Mouse (Mus musculus): ENCODE data around the gene Gm11027. TPM values are rescaled to one million over a fixed set of nuclear protein-coding genes. Genes with fewer than 3 reads are reported as not detected.

Gene Gm11027
- polyA plus RNA-seq, 1 experiment, result not detected

DNA sequence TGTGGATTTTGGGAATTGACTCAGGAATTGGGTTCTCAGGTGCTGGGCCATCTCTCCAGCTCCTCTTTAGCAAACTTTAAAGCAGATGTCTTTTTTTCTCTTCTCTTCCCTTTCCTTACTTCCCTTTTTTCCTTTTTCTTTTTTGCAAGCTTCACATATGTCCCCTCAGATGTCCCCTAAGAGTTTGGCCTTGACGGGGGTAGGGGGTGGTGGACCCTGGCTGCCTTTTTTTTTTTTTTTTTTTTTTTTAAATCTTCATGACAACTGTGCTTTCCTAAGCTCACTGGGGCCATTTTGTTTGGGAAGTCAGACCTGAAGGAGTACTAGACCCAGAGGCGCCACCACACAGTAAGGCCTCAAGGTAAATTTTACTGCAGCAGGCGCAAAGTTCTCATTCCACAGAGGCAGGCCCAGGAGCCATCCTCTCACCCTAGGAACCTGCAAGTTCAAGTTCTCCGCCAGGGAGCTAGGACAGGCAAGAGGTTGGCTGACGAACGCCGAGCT is 5.0 kb downstream of the Gm11027 start:
- WGBS, result under 1% methylated on average over 7 of the region's 7 CpGs
- no peaks in the 10 kb centered on the region for H3K4me1 ChIP-seq (ENCODE audit: control insufficient read depth, insufficient read depth, low read length)
- peak overlapping the region; percentile 87 for H3K4me3 ChIP-seq (replicated peaks; ENCODE audit: insufficient read depth, low read depth, low read length)
- no peaks in the 10 kb centered on the region for H3K27me3 ChIP-seq (ENCODE audit: control insufficient read depth, insufficient read depth, low read length)
- no peak for DNase-seq
- TF ChIP-seq POLR2A (IDR thresholded peaks at IDR 0.05; ENCODE audit: borderline replicate concordance, insufficient read depth, low read length) (no peak), CTCF (IDR thresholded peaks at IDR 0.05; ENCODE audit: borderline replicate concordance, insufficient read depth, low read depth, low read length) (no peak)
- H3K27ac ChIP-seq (ENCODE audit: insufficient read depth, low read length), result peak overlapping the region; percentile 71

DNA sequence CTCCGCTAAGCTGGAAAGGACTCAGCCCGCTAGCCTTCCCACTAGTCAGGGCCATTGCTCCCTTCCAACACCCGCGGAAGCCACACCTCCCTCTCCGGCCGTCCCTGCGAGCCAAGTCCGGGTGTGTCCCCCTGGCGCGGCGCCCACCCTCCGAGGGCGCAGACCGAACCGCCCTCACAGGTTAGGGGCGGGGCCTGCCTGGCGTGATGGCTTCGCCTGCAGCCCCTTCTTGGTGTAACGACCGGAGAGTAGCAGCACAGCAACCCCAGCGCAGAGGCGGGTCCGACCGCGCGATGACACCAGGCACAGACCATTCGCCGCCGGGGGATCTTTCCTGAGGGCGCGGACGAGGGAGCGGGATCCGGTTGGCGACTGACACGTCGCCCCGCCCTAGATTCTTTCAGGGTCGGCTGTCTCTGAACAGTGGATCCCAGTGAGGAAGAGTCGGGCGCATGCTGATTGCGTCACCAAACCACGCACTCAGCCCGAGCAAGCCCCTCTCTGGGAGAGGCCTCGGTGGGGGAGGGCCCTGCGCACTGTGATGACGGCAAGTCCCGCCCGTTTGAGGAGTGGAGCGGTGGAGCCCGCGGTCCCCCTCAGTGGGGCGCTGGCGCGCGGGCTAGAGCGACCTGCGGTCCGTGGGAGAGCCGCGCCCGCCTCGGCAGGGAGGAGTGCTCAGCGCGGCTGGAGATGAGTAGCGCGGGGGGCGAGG is 5.6 kb downstream of the Gm11027 start, which contains the start of gene Esyt2:
TSS of gene Esyt2 (plus strand) at position 544 of the 712 bp plus-strand sequence.
- Histone ChIP-seq H3K27me3 (ENCODE audit: control insufficient read depth, insufficient read depth, low read length) (no peaks in the 10 kb centered on the region), H3K4me1 (ENCODE audit: control insufficient read depth, insufficient read depth, low read length) (no peaks in the 10 kb centered on the region), H3K27ac (ENCODE audit: insufficient read depth, low read length) (peak within 1 kb of the TSS; percentile 71), H3K4me3 (replicated peaks; ENCODE audit: insufficient read depth, low read depth, low read length) (peak within 1 kb of the TSS; percentile 87)
- WGBS, result under 1% methylated on average over 68 of the region's 68 CpGs
- DNase-seq, result peak; percentile 99
- TF ChIP-seq CTCF (IDR thresholded peaks at IDR 0.05; ENCODE audit: borderline replicate concordance, insufficient read depth, low read depth, low read length) (no peak), POLR2A (IDR thresholded peaks at IDR 0.05; ENCODE audit: borderline replicate concordance, insufficient read depth, low read length) (peak; percentile 57; the same call in 1 of the 2 replicates)

DNA sequence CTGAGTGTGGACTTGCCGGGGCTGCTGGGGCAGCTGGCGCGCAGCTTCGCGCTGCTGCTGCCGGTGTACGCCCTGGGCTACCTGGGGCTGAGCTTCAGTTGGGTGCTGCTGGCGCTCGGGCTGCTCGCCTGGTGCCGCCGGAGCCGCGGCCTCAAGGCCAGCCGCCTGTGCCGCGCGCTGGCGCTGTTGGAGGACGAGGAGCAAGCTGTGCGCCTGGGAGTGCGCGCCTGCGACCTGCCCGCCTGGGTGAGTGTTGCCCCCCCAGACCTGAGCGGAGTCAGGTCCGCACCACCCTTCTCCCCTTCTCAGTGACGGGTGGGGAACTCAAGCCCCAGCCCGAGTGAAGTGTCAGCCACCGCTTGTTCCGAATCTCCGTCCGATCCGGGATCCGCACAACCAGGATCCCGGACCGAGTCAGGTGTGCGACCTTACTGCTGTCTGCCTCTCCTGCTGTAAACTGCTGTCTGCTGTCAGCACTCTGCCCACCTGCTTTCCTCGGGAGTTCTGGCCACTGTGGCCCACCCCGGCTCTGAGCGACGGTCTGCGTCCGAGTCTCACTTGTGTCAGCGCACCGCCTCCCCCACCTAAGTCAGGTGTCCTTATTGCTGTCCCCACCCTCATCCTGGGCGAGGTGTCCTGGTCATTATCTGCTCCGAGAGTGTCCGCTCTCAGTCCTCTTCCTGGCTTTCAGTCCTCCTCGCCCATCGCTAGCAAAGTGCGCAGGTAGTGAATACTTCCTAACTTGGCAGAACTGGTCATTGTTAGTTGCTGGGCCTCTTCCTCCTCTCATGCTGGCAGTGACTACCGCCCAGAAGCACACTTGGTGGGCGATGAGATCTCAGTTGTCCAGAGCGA is 6.5 kb downstream of the Gm11027 start:
- Histone ChIP-seq H3K4me1 (ENCODE audit: control insufficient read depth, insufficient read depth, low read length) (no peaks in the 10 kb centered on the region), H3K4me3 (replicated peaks; ENCODE audit: insufficient read depth, low read depth, low read length) (peak overlapping the region; percentile 87), H3K27ac (ENCODE audit: insufficient read depth, low read length) (peak overlapping the region; percentile 34), H3K27me3 (ENCODE audit: control insufficient read depth, insufficient read depth, low read length) (no peaks in the 10 kb centered on the region)
- TF ChIP-seq POLR2A (IDR thresholded peaks at IDR 0.05; ENCODE audit: borderline replicate concordance, insufficient read depth, low read length), result no peak
- no peak for TF ChIP-seq CTCF (IDR thresholded peaks at IDR 0.05; ENCODE audit: borderline replicate concordance, insufficient read depth, low read depth, low read length)
- DNase-seq, result peak in 1 of 2 experiments; percentile 71
- WGBS, result under 1% methylated on average over 55 of the region's 55 CpGs

DNA sequence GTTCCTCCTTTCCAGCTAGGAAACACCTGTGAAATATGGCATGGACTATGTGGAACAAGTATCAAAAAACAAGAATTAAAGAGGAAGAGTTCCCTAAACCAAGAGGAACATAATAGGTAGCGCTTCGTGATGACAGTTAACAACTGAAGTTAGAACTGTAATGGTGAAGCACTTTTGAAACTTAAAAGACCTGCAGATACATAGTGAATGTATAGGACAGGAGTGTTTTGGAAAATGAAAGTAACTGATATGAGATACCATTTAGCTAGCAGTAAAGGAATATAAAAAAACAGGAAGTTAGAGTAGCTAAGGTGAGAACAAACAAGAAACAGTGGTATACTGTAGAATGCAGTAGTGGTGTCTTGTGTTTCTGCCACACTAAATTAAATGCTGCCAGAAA is 7.7 kb downstream of the Gm11027 start:
- Histone ChIP-seq H3K27ac (ENCODE audit: insufficient read depth, low read length) (no peak overlapping the region), H3K4me1 (ENCODE audit: control insufficient read depth, insufficient read depth, low read length) (no peaks in the 10 kb centered on the region), H3K4me3 (replicated peaks; ENCODE audit: insufficient read depth, low read depth, low read length) (no peak overlapping the region), H3K27me3 (ENCODE audit: control insufficient read depth, insufficient read depth, low read length) (no peaks in the 10 kb centered on the region)
- DNase-seq, result no peak
- 86% methylated on average over 2 of the region's 2 CpGs for WGBS
- TF ChIP-seq POLR2A (IDR thresholded peaks at IDR 0.05; ENCODE audit: borderline replicate concordance, insufficient read depth, low read length), result no peak
- no peak for TF ChIP-seq CTCF (IDR thresholded peaks at IDR 0.05; ENCODE audit: borderline replicate concordance, insufficient read depth, low read depth, low read length)

DNA sequence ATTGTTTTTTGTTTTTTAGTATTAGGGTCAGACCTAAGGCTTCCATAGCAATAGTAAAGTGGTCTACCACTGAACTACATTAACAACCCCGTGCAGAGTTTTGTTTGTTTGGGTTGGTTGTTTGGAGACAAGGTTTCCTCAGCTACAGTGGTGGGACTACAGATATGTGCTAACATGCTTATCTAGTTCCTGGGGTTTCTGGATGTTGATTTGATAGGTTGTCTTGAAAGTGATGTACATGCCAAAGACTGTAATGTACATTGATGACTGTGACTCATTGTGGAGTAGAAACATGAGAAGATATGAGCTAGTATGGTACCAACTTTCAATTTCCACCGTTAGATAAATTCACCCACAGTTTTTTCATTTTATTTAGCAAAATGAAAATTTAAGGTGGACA is 8.3 kb downstream of the Gm11027 start:
- Histone ChIP-seq H3K27me3 (ENCODE audit: control insufficient read depth, insufficient read depth, low read length) (no peaks in the 10 kb centered on the region), H3K4me1 (ENCODE audit: control insufficient read depth, insufficient read depth, low read length) (no peaks in the 10 kb centered on the region), H3K4me3 (replicated peaks; ENCODE audit: insufficient read depth, low read depth, low read length) (no peak overlapping the region), H3K27ac (ENCODE audit: insufficient read depth, low read length) (no peak overlapping the region)
- DNase-seq, result no peak
- 89% methylated on average over 2 of the region's 2 CpGs for WGBS
- TF ChIP-seq POLR2A (IDR thresholded peaks at IDR 0.05; ENCODE audit: borderline replicate concordance, insufficient read depth, low read length) (no peak), CTCF (IDR thresholded peaks at IDR 0.05; ENCODE audit: borderline replicate concordance, insufficient read depth, low read depth, low read length) (no peak)

DNA sequence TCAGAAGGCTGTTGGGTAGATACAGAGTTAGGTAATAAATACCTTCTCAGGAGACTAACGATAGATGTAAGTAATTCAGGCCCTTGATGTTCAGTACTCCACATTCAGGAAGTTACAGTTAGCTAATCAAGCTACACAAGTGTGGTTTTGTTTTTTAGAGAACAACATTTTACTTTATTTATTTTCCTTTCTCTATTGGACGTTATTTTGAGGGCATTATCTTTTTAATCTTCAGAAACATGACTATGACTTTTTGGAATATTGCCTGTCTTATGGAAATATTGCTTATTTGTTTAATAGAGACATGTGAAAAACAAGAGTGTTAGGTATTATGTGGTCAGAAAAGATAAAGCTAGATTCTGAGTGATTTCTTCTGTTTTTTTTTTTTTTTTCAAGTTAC is 18.0 kb downstream of the Gm11027 start:
- no peak for DNase-seq
- no peak overlapping the region for H3K27ac ChIP-seq (ENCODE audit: insufficient read depth, low read length)
- no peaks in the 10 kb centered on the region for H3K4me1 ChIP-seq (ENCODE audit: control insufficient read depth, insufficient read depth, low read length)
- H3K27me3 ChIP-seq (ENCODE audit: control insufficient read depth, insufficient read depth, low read length), result no peaks in the 10 kb centered on the region
- TF ChIP-seq POLR2A (IDR thresholded peaks at IDR 0.05; ENCODE audit: borderline replicate concordance, insufficient read depth, low read length) (no peak), CTCF (IDR thresholded peaks at IDR 0.05; ENCODE audit: borderline replicate concordance, insufficient read depth, low read depth, low read length) (no peak)
- no peak overlapping the region for H3K4me3 ChIP-seq (replicated peaks; ENCODE audit: insufficient read depth, low read depth, low read length)
- WGBS, result 77% methylated on average over 2 of the region's 2 CpGs

GRCm38 (mm10) chr12:116293599-116294292 is 18.6 kb downstream of the Gm11027 start:
- DNase-seq, result no peak
- WGBS, result 77% methylated on average over 4 of the region's 4 CpGs
- Histone ChIP-seq H3K27ac (ENCODE audit: insufficient read depth, low read length) (no peak overlapping the region; the same call in 1 of the 2 replicates), H3K27me3 (ENCODE audit: control insufficient read depth, insufficient read depth, low read length) (no peaks in the 10 kb centered on the region), H3K4me3 (replicated peaks; ENCODE audit: insufficient read depth, low read depth, low read length) (no peak overlapping the region), H3K4me1 (ENCODE audit: control insufficient read depth, insufficient read depth, low read length) (no peaks in the 10 kb centered on the region)
- TF ChIP-seq CTCF (IDR thresholded peaks at IDR 0.05; ENCODE audit: borderline replicate concordance, insufficient read depth, low read depth, low read length) (no peak), POLR2A (IDR thresholded peaks at IDR 0.05; ENCODE audit: borderline replicate concordance, insufficient read depth, low read length) (no peak)

All from cerebellum, adult 2 months (tissue).